Mouse (Mus musculus) forebrain, embryonic 16.5 days (tissue): ENCODE data around the gene Gm21118. TPM values are rescaled to one million over a fixed set of nuclear protein-coding genes. Genes with fewer than 3 reads are reported as not detected.
"Not testable (repeated sequence)": the region's sequence is repeated elsewhere in the genome, so short reads cannot be mapped to it uniquely, and the experiment has no call there.

Source experiments
- ATAC-seq: fragments of 200-750 bp; cut with Nextera tagmentation; 2 replicates; pipeline ENCODE4 v1.8.0; 2017; ENCODE audit warnings: mild to moderate bottlenecking, moderate library complexity
- H3K27ac ChIP-seq: fragments of 300-500 bp; sonication (generic); 2 replicates; pipeline ENCODE4 v1.5.1; 2014; ENCODE audit warnings: low read length, control low read depth
- H3K27me3 ChIP-seq: fragments of 300-500 bp; sonication (generic); replicated peaks from 2 replicates; pipeline ENCODE4 v1.6.1; 2014; ENCODE audit warnings: low read length; ENCODE audit not compliant: control insufficient read depth, insufficient read depth
- H3K36me3 ChIP-seq: fragments of 300-500 bp; sonication (generic); 2 replicates; pipeline ENCODE4 v1.6.1; 2014; ENCODE audit not compliant: control insufficient read depth, insufficient read depth
- H3K4me1 ChIP-seq: fragments of 300-500 bp; sonication (generic); replicated peaks from 2 replicates; pipeline ENCODE4 v1.6.1; 2014; ENCODE audit warnings: low read length; ENCODE audit not compliant: control insufficient read depth, insufficient read depth
- H3K4me2 ChIP-seq: fragments of 300-500 bp; sonication (generic); 2 replicates; pipeline ENCODE4 v1.6.1; 2014; ENCODE audit warnings: mild to moderate bottlenecking, low read length, control low read depth
- H3K4me3 ChIP-seq: fragments of 300-500 bp; sonication (generic); replicated peaks from 2 replicates; pipeline ENCODE4 v1.5.1; 2014; ENCODE audit warnings: mild to moderate bottlenecking, low read length, control low read depth
- H3K9ac ChIP-seq: fragments of 300-500 bp; sonication (generic); replicated peaks from 2 replicates; pipeline ENCODE4 v1.6.1; 2014; ENCODE audit warnings: low read depth, low read length, control low read depth
- H3K9me3 ChIP-seq: fragments of 300-500 bp; sonication (generic); 2 replicates; pipeline ENCODE4 v1.6.1; 2016; ENCODE audit warnings: low read length; ENCODE audit not compliant: control insufficient read depth
- WGBS: fragments of 180-500 bp; shearing (Covaris S2); extraction: QIAGEN DNeasy Blood & Tissue Kit; methylation state at CpG from one replicate; pipeline ENCODE4 v1.1.7; 2014; 5-methylcytosine and 5-hydroxymethylcytosine counted together
- polyA plus RNA-seq: library from polyadenylated mRNA; unstranded; fragments of >200 nt; fragmentation: Nextera tagmentation; extraction: Ambion mirVana; gene quantifications from 2 replicates; pipeline ENCODE4 v1.2.1, GENCODE M21; 2015

Gene Gm21118
- not detected in 2 replicates for polyA plus RNA-seq

GRCm38 (mm10) chrY:70273542-70273941 is at the start of gene Gm21118:
Gene Gm21118, minus strand, starts transcription at chrY:70273642.
- not testable (repeated sequence) for H3K4me3 ChIP-seq
- no CpG with 5 or more reads among the region's 4 CpGs for WGBS

GRCm38 (mm10) chrY:70303187-70303586 is 29.7 kb upstream of the Gm21118 start, which contains the start of the genes Gm29423 and Gm29644:
Gene Gm29423, minus strand, starts transcription at chrY:70303287.
Gene Gm29644, minus strand, starts transcription at chrY:70303343.
- no CpG with 5 or more reads among the region's 2 CpGs for WGBS
- H3K4me2 ChIP-seq, H3K27me3 ChIP-seq, ATAC-seq, H3K9me3 ChIP-seq, H3K36me3 ChIP-seq, H3K4me3 ChIP-seq, H3K9ac ChIP-seq, H3K27ac ChIP-seq, H3K4me1 ChIP-seq: not testable (repeated sequence)

More at GRCm38 (mm10) chrY:70273542-70273941, at the start of gene Gm21118:
- H3K9me3 ChIP-seq, H3K27ac ChIP-seq, H3K27me3 ChIP-seq, H3K9ac ChIP-seq, H3K4me1 ChIP-seq, H3K36me3 ChIP-seq, H3K4me2 ChIP-seq, ATAC-seq: not testable (repeated sequence)

Other genes starting within 250 kb of the Gm21118 start
- not detected in 2 replicates for gene Gm29423, start 29.6 kb upstream of the Gm21118 start, polyA plus RNA-seq
- gene Gm29644, start 29.7 kb upstream of the Gm21118 start, polyA plus RNA-seq: not detected in 2 replicates
- gene Gm20888, start 168.2 kb upstream of the Gm21118 start, polyA plus RNA-seq: not detected in 2 replicates